Mouse (Mus musculus) spleen, postnatal 0 days (tissue): ENCODE data around the gene Gm2004. TPM values are rescaled to one million over a fixed set of nuclear protein-coding genes. Genes with fewer than 3 reads are reported as not detected.

Experiments
- polyA plus RNA-seq: library from polyadenylated mRNA; unstranded; fragments of >200 nt; fragmentation: Nextera tagmentation; extraction: Ambion mirVana; gene quantifications from 2 replicates; pipeline ENCODE4 v1.2.1, GENCODE M21; 2015

The Gm2004 gene
- 0.15 and 0.49 TPM in 2 replicates for polyA plus RNA-seq

GRCm38 (mm10) chr2:176149725-176150124 is at the start of gene Gm2004:
Gene Gm2004 (minus strand): TSS chr2:176149825.

Other genes with a start within 250 kb of the Gm2004 start
- 0.53 and 0.99 TPM in 2 replicates for gene Zfp966, start 218.7 kb downstream of the Gm2004 start, polyA plus RNA-seq
- gene Gm2026, start 184.5 kb downstream of the Gm2004 start, polyA plus RNA-seq, result 4.3 and 8.6 TPM in 2 replicates
- 3.6 and 8.3 TPM in 2 replicates for gene 2210418O10Rik, start 76.7 kb upstream of the Gm2004 start, polyA plus RNA-seq
- not detected in 2 replicates for gene Gm11009, start 169.7 kb upstream of the Gm2004 start, polyA plus RNA-seq